Mouse (Mus musculus): ENCODE measurements around the gene Rapgef2. TPM values are rescaled to one million over a fixed set of nuclear protein-coding genes. Genes with fewer than 3 reads are reported as not detected.

Rapgef2 gene
- polyA plus RNA-seq, 1 experiment from 2014 or later, result 13.9 TPM

DNA sequence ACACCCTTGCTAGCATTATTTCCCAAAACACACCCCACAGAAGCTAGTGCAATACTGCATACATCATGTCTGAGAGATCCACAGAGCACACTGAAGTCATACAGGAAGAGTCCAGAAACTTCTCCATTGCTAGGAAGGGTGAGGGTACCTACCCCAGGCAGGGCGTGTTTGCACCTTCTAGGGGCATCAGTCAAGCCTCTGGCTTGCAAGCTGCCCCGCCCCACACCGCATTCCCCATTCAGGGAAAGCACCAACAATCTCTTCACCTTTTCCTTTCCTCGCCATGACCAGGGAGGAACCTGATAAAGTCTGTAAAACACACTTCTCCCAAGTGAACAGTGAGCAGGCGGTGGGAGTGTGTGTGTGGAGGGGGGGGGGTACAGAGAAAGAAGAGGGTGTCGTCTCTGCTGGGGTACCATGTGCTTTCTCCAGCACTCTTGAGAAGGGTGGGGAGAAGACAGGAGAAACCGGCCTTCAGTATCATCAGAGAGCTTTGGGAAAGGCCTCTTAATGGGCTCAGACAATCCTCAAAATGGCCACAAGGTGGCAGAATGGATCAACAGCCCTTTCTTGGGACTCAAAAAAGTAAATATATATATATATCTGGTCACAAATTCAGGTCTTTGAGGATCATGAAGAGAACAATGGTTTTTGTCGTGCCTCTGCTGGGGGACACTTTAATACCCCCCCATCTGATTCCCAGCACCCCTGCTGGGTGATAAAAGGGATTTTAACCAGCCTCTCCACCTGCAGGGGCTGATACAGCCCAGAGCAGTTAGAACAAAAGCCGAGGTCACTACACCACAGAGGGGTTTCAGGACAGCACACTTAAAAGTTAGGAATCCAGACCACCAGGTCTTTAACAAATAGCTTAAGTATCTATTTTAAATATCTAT lies 64.8 kb downstream of the Rapgef2 start:
- Histone ChIP-seq H3K4me1 (replicated peaks; ENCODE audit: control insufficient read depth, insufficient read depth, low read length) (peaks cover 14% of the 10 kb centered on the region), H3K9me3 (ENCODE audit: control insufficient read depth, low read length) (no peaks in the 10 kb centered on the region), H3K27me3 (ENCODE audit: control insufficient read depth, insufficient read depth, low read length) (no peaks in the 10 kb centered on the region), H3K4me2 (replicated peaks) (no peak overlapping the region), H3K27ac (no peak overlapping the region), H3K4me3 (replicated peaks; ENCODE audit: low read length) (no peak overlapping the region), H3K9ac (0 out of 2 replicates have a peak overlapping the region, but pooled peaks have one; percentile 0), H3K36me3 (replicated peaks; ENCODE audit: control insufficient read depth, insufficient read depth) (no peaks in the 10 kb centered on the region)
- 40% methylated on average over 9 of the region's 9 CpGs for WGBS
- ATAC-seq (ENCODE audit: low FRiP score) (peak; percentile 71), DNase-seq (ENCODE audit: low spot score) (peak; percentile 88)

DNA sequence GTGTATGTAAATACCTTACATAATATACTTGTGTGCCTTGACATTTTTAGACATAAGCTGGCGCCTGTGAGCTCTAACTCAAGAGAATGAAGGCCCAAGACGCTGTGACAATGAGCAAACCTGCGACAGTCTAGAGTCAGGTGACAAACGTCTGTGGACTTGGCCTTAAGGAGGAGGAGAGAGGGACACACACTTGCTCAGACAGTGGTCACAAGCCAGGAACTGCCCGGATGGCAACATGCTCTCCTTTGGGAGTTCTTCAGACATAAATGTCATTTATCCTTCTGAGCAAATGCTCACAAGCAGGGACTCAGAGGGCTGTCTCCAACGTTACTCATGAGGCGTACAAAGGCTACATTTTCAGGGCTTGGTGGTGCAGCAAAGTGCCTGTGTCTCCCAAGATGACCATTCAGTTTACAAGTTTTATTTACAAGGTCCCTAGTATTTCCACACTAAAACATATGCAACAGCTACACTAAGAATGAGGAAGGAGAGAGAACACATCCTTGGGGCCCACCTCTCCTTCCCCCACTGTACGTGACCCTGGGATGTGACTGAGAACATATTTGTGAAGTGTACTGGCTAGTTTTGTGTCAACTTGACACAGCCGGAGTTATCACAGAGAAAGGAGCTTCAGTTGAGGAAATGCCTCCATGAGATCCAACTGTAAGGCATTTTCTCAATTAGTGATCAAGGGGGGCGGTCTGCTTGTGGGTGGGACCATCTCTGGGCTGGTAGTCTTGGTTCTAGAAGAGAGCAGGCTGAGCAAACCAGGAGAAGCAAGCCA lies 67.0 kb downstream of the Rapgef2 start:
- 32% methylated on average over 10 of the region's 10 CpGs for WGBS
- no peak overlapping the region for H3K4me2 ChIP-seq (replicated peaks)
- ATAC-seq (ENCODE audit: low FRiP score) (no peak), DNase-seq (ENCODE audit: low spot score) (no peak)
- peaks cover 14% of the 10 kb centered on the region for H3K4me1 ChIP-seq (replicated peaks; ENCODE audit: control insufficient read depth, insufficient read depth, low read length)
- H3K9me3 ChIP-seq (ENCODE audit: control insufficient read depth, low read length), result no peaks in the 10 kb centered on the region
- H3K27me3 ChIP-seq (ENCODE audit: control insufficient read depth, insufficient read depth, low read length), result no peaks in the 10 kb centered on the region
- H3K9ac ChIP-seq, result no peak overlapping the region
- H3K27ac ChIP-seq, result peak overlapping the region; percentile 44; the same call in 1 of the 2 replicates
- no peaks in the 10 kb centered on the region; the same call in 1 of the 2 replicates for H3K36me3 ChIP-seq (replicated peaks; ENCODE audit: control insufficient read depth, insufficient read depth)
- H3K4me3 ChIP-seq (replicated peaks; ENCODE audit: low read length), result no peak overlapping the region

DNA sequence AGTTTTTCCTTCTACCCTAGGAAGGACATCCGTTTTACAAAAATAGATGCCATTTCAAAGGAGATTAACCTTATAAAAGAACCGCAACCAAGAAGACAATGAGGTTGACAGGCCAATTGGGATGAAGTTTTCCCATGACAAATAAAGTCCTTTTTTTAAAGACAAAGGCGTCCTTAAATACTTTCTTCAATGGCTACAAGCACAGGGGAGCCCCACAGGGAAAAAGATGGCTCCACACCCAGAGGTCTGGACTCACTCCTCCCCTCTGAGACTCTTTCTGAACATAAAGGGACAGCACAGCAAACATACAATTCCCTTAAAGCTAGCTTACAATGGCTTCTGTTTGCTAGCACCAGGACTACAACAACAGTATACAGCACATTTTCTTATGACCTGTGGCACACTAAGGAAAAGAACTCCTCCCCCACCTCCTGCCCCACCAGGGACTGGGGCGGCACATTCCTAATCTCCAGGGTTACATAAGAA lies 67.7 kb downstream of the Rapgef2 start:
- H3K36me3 ChIP-seq (replicated peaks; ENCODE audit: control insufficient read depth, insufficient read depth), result no peaks in the 10 kb centered on the region; the same call in 1 of the 2 replicates
- no peak overlapping the region for H3K4me2 ChIP-seq (replicated peaks)
- no peaks in the 10 kb centered on the region for H3K9me3 ChIP-seq (ENCODE audit: control insufficient read depth, low read length)
- H3K4me3 ChIP-seq (replicated peaks; ENCODE audit: low read length), result no peak overlapping the region
- no peak overlapping the region for H3K9ac ChIP-seq
- H3K4me1 ChIP-seq (replicated peaks; ENCODE audit: control insufficient read depth, insufficient read depth, low read length), result peaks cover 14% of the 10 kb centered on the region
- H3K27ac ChIP-seq, result peak overlapping the region; percentile 44; the same call in 1 of the 2 replicates
- H3K27me3 ChIP-seq (ENCODE audit: control insufficient read depth, insufficient read depth, low read length), result no peaks in the 10 kb centered on the region
- WGBS, result 11% methylated on average over 4 of the region's 4 CpGs
- DNase-seq (ENCODE audit: low spot score) (no peak), ATAC-seq (ENCODE audit: low FRiP score) (no peak)

DNA sequence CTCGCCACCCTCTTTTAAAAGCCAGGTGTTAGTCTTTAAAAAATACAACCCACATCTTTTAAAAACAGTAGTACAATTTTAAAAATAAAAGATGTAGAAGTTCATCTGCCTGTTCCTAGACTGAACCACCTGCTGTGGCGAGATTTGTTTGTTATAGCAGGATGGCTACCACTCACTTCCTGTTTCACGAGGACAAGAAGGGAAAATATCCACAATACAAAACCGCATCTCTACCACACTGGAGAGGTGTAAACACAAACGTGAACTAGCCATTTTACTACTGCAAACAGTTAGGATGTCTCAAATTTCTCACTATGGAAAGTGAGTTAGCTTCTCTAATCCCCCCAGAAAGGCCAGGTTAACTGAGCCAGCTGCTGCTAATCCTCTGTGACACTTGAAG lies 76.1 kb downstream of the Rapgef2 start:
- no peak for ATAC-seq (ENCODE audit: low FRiP score)

DNA sequence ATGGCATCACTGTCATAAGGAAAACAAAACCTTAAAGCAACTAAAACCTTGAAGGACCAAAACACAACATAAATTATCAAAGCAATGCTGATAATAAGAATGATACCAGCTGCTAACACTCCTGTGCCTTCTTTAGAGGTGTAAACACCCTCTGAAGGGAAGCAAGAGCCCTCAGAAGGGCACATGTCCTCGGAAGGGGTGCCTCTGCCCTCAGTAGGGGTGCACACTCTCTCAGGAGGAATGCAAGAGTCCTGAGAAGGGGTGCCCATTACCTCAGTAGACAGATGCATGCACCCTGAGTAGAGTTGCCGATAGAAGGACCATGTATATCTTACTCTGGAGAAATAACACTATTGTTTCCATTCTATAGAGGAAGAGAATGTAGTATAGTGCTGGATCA lies 79.1 kb downstream of the Rapgef2 start:
- 90% methylated on average over 2 of the region's 2 CpGs for WGBS
- Histone ChIP-seq H3K9me3 (ENCODE audit: control insufficient read depth, low read length) (no peaks in the 10 kb centered on the region), H3K4me1 (replicated peaks; ENCODE audit: control insufficient read depth, insufficient read depth, low read length) (peaks cover 8% of the 10 kb centered on the region; the same call in 1 of the 2 replicates), H3K4me3 (replicated peaks; ENCODE audit: low read length) (no peak overlapping the region), H3K9ac (no peak overlapping the region), H3K4me2 (replicated peaks) (no peak overlapping the region), H3K36me3 (replicated peaks; ENCODE audit: control insufficient read depth, insufficient read depth) (no peaks in the 10 kb centered on the region), H3K27me3 (ENCODE audit: control insufficient read depth, insufficient read depth, low read length) (no peaks in the 10 kb centered on the region), H3K27ac (no peak overlapping the region)
- no peak for ATAC-seq (ENCODE audit: low FRiP score)
- no peak for DNase-seq (ENCODE audit: low spot score)

More for the DNA sequence above, 76.1 kb downstream of the Rapgef2 start:
- Histone ChIP-seq H3K9ac (no peak overlapping the region), H3K9me3 (ENCODE audit: control insufficient read depth, low read length) (no peaks in the 10 kb centered on the region), H3K27ac (no peak overlapping the region), H3K4me2 (replicated peaks) (no peak overlapping the region), H3K36me3 (replicated peaks; ENCODE audit: control insufficient read depth, insufficient read depth) (no peaks in the 10 kb centered on the region; the same call in 1 of the 2 replicates), H3K4me1 (replicated peaks; ENCODE audit: control insufficient read depth, insufficient read depth, low read length) (no peaks in the 10 kb centered on the region), H3K27me3 (ENCODE audit: control insufficient read depth, insufficient read depth, low read length) (no peaks in the 10 kb centered on the region), H3K4me3 (replicated peaks; ENCODE audit: low read length) (no peak overlapping the region)
- 81% methylated on average over 5 of the region's 5 CpGs for WGBS
- DNase-seq (ENCODE audit: low spot score), result no peak

DNA sequence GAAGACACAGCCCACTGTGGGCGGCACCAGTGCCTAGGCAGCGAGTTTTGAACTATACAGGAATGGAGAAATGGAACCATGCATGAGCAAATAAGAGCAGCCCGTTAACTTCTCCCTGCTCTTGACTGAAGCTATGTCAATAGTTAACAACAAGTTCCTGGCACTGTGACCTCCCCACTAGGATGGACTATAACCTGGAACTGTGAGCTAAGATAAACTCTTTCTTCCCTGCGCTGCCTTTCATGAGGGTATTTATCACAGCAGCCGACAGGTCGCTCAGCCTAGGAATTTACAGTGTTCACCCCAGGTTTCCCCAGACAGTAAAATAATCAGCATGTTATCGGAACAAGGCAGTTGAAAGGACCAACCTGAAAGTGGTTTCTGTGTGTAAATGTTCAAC lies 79.8 kb downstream of the Rapgef2 start:
- no peak for ATAC-seq (ENCODE audit: low FRiP score)
- H3K4me2 ChIP-seq (replicated peaks), result no peak overlapping the region
- H3K9ac ChIP-seq, result no peak overlapping the region
- H3K4me3 ChIP-seq (replicated peaks; ENCODE audit: low read length), result no peak overlapping the region
- H3K27me3 ChIP-seq (ENCODE audit: control insufficient read depth, insufficient read depth, low read length), result no peaks in the 10 kb centered on the region
- WGBS, result 97% methylated on average over 7 of the region's 7 CpGs
- H3K9me3 ChIP-seq (ENCODE audit: control insufficient read depth, low read length), result no peaks in the 10 kb centered on the region
- H3K4me1 ChIP-seq (replicated peaks; ENCODE audit: control insufficient read depth, insufficient read depth, low read length), result peaks cover 8% of the 10 kb centered on the region; the same call in 1 of the 2 replicates
- no peak for DNase-seq (ENCODE audit: low spot score)
- H3K36me3 ChIP-seq (replicated peaks; ENCODE audit: control insufficient read depth, insufficient read depth), result no peaks in the 10 kb centered on the region
- H3K27ac ChIP-seq, result no peak overlapping the region

DNA sequence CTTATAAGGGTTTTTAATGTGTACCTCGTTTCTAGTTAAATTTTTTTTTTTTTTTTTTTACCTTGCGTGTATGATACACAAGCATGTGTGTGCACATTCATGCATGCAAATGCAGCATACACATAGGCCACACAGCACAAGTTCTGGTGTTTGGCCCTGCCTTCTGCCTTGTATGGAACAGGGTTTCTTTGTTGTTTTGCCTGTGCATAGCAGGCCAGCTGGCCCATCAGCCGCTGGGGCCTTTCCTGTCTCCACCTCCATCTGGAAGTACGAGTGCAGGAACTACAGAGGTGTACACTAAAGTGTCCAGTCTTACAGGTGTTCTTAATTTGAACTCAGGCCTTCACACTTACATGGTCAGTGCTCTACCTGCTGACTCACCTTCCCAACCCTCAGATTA lies 80.3 kb downstream of the Rapgef2 start:
- Histone ChIP-seq H3K4me3 (replicated peaks; ENCODE audit: low read length) (no peak overlapping the region), H3K4me2 (replicated peaks) (no peak overlapping the region), H3K9ac (no peak overlapping the region), H3K36me3 (replicated peaks; ENCODE audit: control insufficient read depth, insufficient read depth) (no peaks in the 10 kb centered on the region), H3K9me3 (ENCODE audit: control insufficient read depth, low read length) (no peaks in the 10 kb centered on the region), H3K27ac (no peak overlapping the region), H3K4me1 (replicated peaks; ENCODE audit: control insufficient read depth, insufficient read depth, low read length) (peaks cover 8% of the 10 kb centered on the region; the same call in 1 of the 2 replicates), H3K27me3 (ENCODE audit: control insufficient read depth, insufficient read depth, low read length) (no peaks in the 10 kb centered on the region)
- WGBS, result 81% methylated on average over 4 of the region's 4 CpGs
- DNase-seq (ENCODE audit: low spot score), result no peak
- no peak for ATAC-seq (ENCODE audit: low FRiP score)

DNA sequence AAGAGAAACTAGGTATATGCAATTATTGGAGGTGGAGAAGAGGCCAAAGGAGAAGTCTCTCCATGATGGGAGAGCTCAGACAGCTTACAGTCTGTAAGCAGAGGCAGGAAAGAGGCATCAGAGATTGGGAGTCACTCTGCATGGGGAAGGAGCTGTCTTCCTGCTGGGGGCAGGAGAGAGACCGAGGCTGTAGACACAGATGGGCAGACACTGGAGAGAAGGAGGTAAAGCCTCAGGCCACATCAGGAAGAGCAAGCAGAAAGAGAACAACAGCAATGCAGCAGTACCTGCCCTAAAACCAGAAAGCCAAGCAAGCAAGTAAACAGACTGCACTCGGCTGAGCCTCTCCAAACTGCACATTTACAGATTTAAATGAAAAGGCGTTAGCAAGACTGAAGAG lies 81.2 kb downstream of the Rapgef2 start:
- H3K9me3 ChIP-seq (ENCODE audit: control insufficient read depth, low read length), result no peaks in the 10 kb centered on the region
- no peak overlapping the region for H3K4me2 ChIP-seq (replicated peaks)
- WGBS, result 38% methylated on average over 3 of the region's 3 CpGs
- peaks cover 8% of the 10 kb centered on the region; the same call in 1 of the 2 replicates for H3K4me1 ChIP-seq (replicated peaks; ENCODE audit: control insufficient read depth, insufficient read depth, low read length)
- DNase-seq (ENCODE audit: low spot score) (no peak), ATAC-seq (ENCODE audit: low FRiP score) (no peak)
- H3K36me3 ChIP-seq (replicated peaks; ENCODE audit: control insufficient read depth, insufficient read depth), result no peaks in the 10 kb centered on the region
- H3K27me3 ChIP-seq (ENCODE audit: control insufficient read depth, insufficient read depth, low read length), result no peaks in the 10 kb centered on the region
- no peak overlapping the region for H3K4me3 ChIP-seq (replicated peaks; ENCODE audit: low read length)
- H3K9ac ChIP-seq, result no peak overlapping the region
- H3K27ac ChIP-seq, result no peak overlapping the region

DNA sequence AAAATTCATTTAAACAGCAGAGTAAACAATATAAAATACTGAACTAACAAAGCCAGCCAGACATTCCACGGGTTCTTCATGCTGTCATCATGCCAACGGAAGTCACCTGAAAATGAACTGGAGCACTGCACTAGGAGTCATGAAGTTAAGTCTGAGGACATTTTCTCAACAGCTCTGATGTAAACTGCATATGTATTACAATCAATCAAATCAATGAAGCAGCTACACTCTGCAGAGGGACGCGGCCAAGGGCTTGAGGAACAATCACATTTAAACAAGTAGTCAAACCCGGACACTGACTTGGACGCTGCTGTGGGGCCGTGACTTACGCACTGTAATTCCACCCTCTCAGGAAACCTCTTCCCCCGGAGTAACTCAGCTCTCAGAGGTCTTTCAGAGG lies 82.1 kb downstream of the Rapgef2 start:
- WGBS, result 58% methylated on average over 9 of the region's 9 CpGs
- H3K4me1 ChIP-seq (replicated peaks; ENCODE audit: control insufficient read depth, insufficient read depth, low read length), result peaks cover 8% of the 10 kb centered on the region; the same call in 1 of the 2 replicates
- no peak overlapping the region for H3K9ac ChIP-seq

More for the DNA sequence above, 82.1 kb downstream of the Rapgef2 start:
- no peaks in the 10 kb centered on the region for H3K9me3 ChIP-seq (ENCODE audit: control insufficient read depth, low read length)
- no peak overlapping the region for H3K27ac ChIP-seq
- ATAC-seq (ENCODE audit: low FRiP score) (no peak), DNase-seq (ENCODE audit: low spot score) (no peak)
- no peak overlapping the region for H3K4me2 ChIP-seq (replicated peaks)
- no peaks in the 10 kb centered on the region for H3K27me3 ChIP-seq (ENCODE audit: control insufficient read depth, insufficient read depth, low read length)
- H3K4me3 ChIP-seq (replicated peaks; ENCODE audit: low read length), result no peak overlapping the region
- no peaks in the 10 kb centered on the region for H3K36me3 ChIP-seq (replicated peaks; ENCODE audit: control insufficient read depth, insufficient read depth)
